Mouse (Mus musculus) kidney, postnatal 4 days (tissue): ENCODE measurements around the gene Olfr1354.
"Not testable (repeated sequence)": the region's sequence is repeated elsewhere in the genome, so short reads cannot be mapped to it uniquely, and the experiment has no call there.

ENCODE experiments used
- DNase-seq, 2 experiments: peaks; one replicate each; pipeline ENCODE4 v3.0.0; 2021; ENCODE audit warnings: mixed read lengths in 2 of 2

The Olfr1354 gene

GRCm38 (mm10) chr10:78912871-78913270 lies at the start of gene Olfr1354:
Olfr1354 (plus strand) TSS chr10:78913171.
- DNase-seq = not testable (repeated sequence)

- no peak for DNase-seq
Measured at GRCm38 (mm10) chr10:78875240-78875639, 37.7 kb upstream of the Olfr1354 start, which contains the start of gene Olfr1355. Olfr1355 (plus strand) TSS chr10:78875540.

GRCm38 (mm10) chr10:78950336-78950735 lies 37.4 kb downstream of the Olfr1354 start, which contains the start of gene Olfr8:
Olfr8 (plus strand) TSS chr10:78950636.
- DNase-seq = not testable (repeated sequence)

- not testable (repeated sequence) for DNase-seq
Measured at GRCm38 (mm10) chr10:78963009-78963408, 50.0 kb downstream of the Olfr1354 start, which contains the start of gene Olfr1353. Olfr1353 (plus strand) TSS chr10:78963309.
